Mouse (Mus musculus) stomach, embryonic 14.5 days (tissue): Measurements from ENCODE around the gene Tfpi2. TPM values are rescaled to one million over a fixed set of nuclear protein-coding genes. Genes with fewer than 3 reads are reported as not detected.

Experiments used
- ATAC-seq: fragments of 200-750 bp; cut with Nextera tagmentation; 2 replicates; pipeline ENCODE4 v1.8.0; 2017; ENCODE audit warnings: low read depth, moderate TSS enrichment; ENCODE audit not compliant: insufficient number of reproducible peaks, insufficient read depth, low FRiP score
- H3K27ac ChIP-seq: fragments of 300-500 bp; sonication (generic); 2 replicates; pipeline ENCODE4 v1.5.1; 2014; ENCODE audit warnings: mild to moderate bottlenecking, low read length, moderate library complexity, mixed read lengths
- H3K27me3 ChIP-seq: fragments of 300-500 bp; sonication (generic); 2 replicates; pipeline ENCODE4 v1.6.1; 2014; ENCODE audit warnings: low read length, control low read depth, mixed read lengths; ENCODE audit not compliant: control insufficient read depth, insufficient read depth
- H3K36me3 ChIP-seq: fragments of 300-500 bp; sonication (generic); 2 replicates; pipeline ENCODE4 v1.6.1; 2014; ENCODE audit warnings: mild to moderate bottlenecking, control low read depth, low read length, moderate library complexity, mixed read lengths; ENCODE audit not compliant: control insufficient read depth, insufficient read depth
- H3K4me1 ChIP-seq: fragments of 300-500 bp; sonication (generic); 2 replicates; pipeline ENCODE4 v1.6.1; 2014; ENCODE audit warnings: low read length, control low read depth, mixed read lengths; ENCODE audit not compliant: control insufficient read depth, insufficient read depth
- H3K4me2 ChIP-seq: fragments of 300-500 bp; sonication (generic); replicated peaks from 2 replicates; pipeline ENCODE4 v1.6.1; 2014; ENCODE audit warnings: low read depth, low read length, control low read depth
- H3K4me3 ChIP-seq: fragments of 300-500 bp; sonication (generic); 2 replicates; pipeline ENCODE4 v1.5.1; 2014; ENCODE audit warnings: low read depth, low read length, control low read depth
- H3K9ac ChIP-seq: fragments of 300-500 bp; sonication (generic); replicated peaks from 2 replicates; pipeline ENCODE4 v1.6.1; 2014; ENCODE audit warnings: low read depth, mild to moderate bottlenecking, control low read depth, low read length, moderate library complexity, mixed read lengths
- H3K9me3 ChIP-seq: fragments of 300-500 bp; sonication (generic); 2 replicates; pipeline ENCODE4 v1.6.1; 2016; ENCODE audit warnings: low read depth, low read length, control low read depth; ENCODE audit not compliant: control insufficient read depth
- WGBS: fragments of 180-500 bp; shearing (Covaris S2); extraction: QIAGEN DNeasy Blood & Tissue Kit; methylation state at CpG from one replicate; pipeline ENCODE4 v1.1.7; 2014; 5-methylcytosine and 5-hydroxymethylcytosine counted together
- polyA plus RNA-seq: library from polyadenylated mRNA; unstranded; fragments of >200 nt; fragmentation: Nextera tagmentation; extraction: Ambion mirVana; gene quantifications from 2 replicates; pipeline ENCODE4 v1.2.1, GENCODE M21; 2014

Gene Tfpi2
- polyA plus RNA-seq, 1 experiment from 2014 or later = 2.3 TPM

- Histone ChIP-seq H3K9me3 (no peaks in the 10 kb centered on the region), H3K4me2 (no peak overlapping the region), H3K9ac (no peak overlapping the region), H3K27me3 (no peaks in the 10 kb centered on the region), H3K27ac (no peak overlapping the region), H3K36me3 (no peaks in the 10 kb centered on the region), H3K4me1 (no peaks in the 10 kb centered on the region), H3K4me3 (no peak overlapping the region)
- ATAC-seq = no peak
- 37% methylated on average over 1 of the region's 1 CpGs for WGBS
These were observed 52.5 kb downstream of the Tfpi2 start for GRCm38 (mm10) chr6:3936140-3936714.

GRCm38 (mm10) chr6:3935606-3936005, 53.1 kb downstream of the Tfpi2 start:
- H3K4me3 ChIP-seq = no peak overlapping the region
- 50% methylated on average over 2 of the region's 2 CpGs for WGBS
- H3K4me2 ChIP-seq = no peak overlapping the region
- H3K9me3 ChIP-seq = no peaks in the 10 kb centered on the region
- no peaks in the 10 kb centered on the region for H3K27me3 ChIP-seq
- no peaks in the 10 kb centered on the region for H3K36me3 ChIP-seq
- no peak for ATAC-seq
- H3K4me1 ChIP-seq = no peaks in the 10 kb centered on the region
- no peak overlapping the region for H3K9ac ChIP-seq
- H3K27ac ChIP-seq = no peak overlapping the region

GRCm38 (mm10) chr6:3935048-3935447, 53.7 kb downstream of the Tfpi2 start:
- Histone ChIP-seq H3K27me3 (no peaks in the 10 kb centered on the region), H3K36me3 (no peaks in the 10 kb centered on the region), H3K9ac (no peak overlapping the region), H3K4me2 (no peak overlapping the region), H3K9me3 (no peaks in the 10 kb centered on the region), H3K4me3 (no peak overlapping the region), H3K27ac (no peak overlapping the region), H3K4me1 (no peaks in the 10 kb centered on the region)
- ATAC-seq = no peak
- 30% methylated on average over 2 of the region's 2 CpGs for WGBS

GRCm38 (mm10) chr6:3926140-3926539, 62.6 kb downstream of the Tfpi2 start:
- Histone ChIP-seq H3K9me3 (no peaks in the 10 kb centered on the region), H3K4me2 (no peak overlapping the region), H3K9ac (no peak overlapping the region), H3K27ac (no peak overlapping the region), H3K27me3 (no peaks in the 10 kb centered on the region), H3K4me3 (no peak overlapping the region), H3K4me1 (no peaks in the 10 kb centered on the region), H3K36me3 (no peaks in the 10 kb centered on the region)
- no peak for ATAC-seq
- WGBS = 71% methylated on average over 4 of the region's 4 CpGs

- WGBS = 77% methylated on average over 4 of the region's 4 CpGs
- Histone ChIP-seq H3K4me1 (no peaks in the 10 kb centered on the region), H3K27me3 (no peaks in the 10 kb centered on the region), H3K9ac (no peak overlapping the region), H3K36me3 (no peaks in the 10 kb centered on the region), H3K27ac (no peak overlapping the region), H3K9me3 (no peaks in the 10 kb centered on the region), H3K4me3 (no peak overlapping the region), H3K4me2 (no peak overlapping the region)
- no peak for ATAC-seq
These were observed 65.8 kb downstream of the Tfpi2 start for GRCm38 (mm10) chr6:3922870-3923269.

GRCm38 (mm10) chr6:3916015-3916414, 72.7 kb downstream of the Tfpi2 start:
- Histone ChIP-seq H3K27me3 (no peaks in the 10 kb centered on the region), H3K9me3 (no peaks in the 10 kb centered on the region), H3K9ac (no peak overlapping the region), H3K4me3 (no peak overlapping the region), H3K4me1 (no peaks in the 10 kb centered on the region), H3K27ac (no peak overlapping the region), H3K4me2 (no peak overlapping the region), H3K36me3 (no peaks in the 10 kb centered on the region)
- ATAC-seq = no peak
- WGBS = 43% methylated on average over 7 of the region's 7 CpGs

Other genes with a start within 250 kb of the Tfpi2 start
- 0.22 and 0.25 TPM in 2 replicates for gene Calcr, start 224.2 kb downstream of the Tfpi2 start, polyA plus RNA-seq
- not detected in 2 replicates for gene Gngt1, start 4.9 kb upstream of the Tfpi2 start, polyA plus RNA-seq
- 79.1 and 83.7 TPM in 2 replicates for gene Gng11, start 15.0 kb upstream of the Tfpi2 start, polyA plus RNA-seq
- gene Bet1, start 98.1 kb upstream of the Tfpi2 start, polyA plus RNA-seq = 67.0 and 71.3 TPM in 2 replicates